Mouse (Mus musculus) MEL (cell line): ENCODE data around the gene Snx15.

Source experiments
- BHLHE40 ChIP-seq: IDR thresholded peaks from 2 replicates; pipeline ENCODE4 v1.6.1; 2012; ENCODE audit warnings: low read depth, mild to moderate bottlenecking, inconsistent platforms, low read length, improper control_type of control experiment, borderline replicate concordance
- CTCF ChIP-seq, 3 experiments: IDR thresholded peaks in 2 of 3; conservative IDR thresholded peaks in 1 of 3; 2 replicates each; pipeline ENCODE4 v1.5.1; 2011 to 2012; ENCODE audit warnings: low read length in 3 of 3, low read depth in 2 of 3, mild to moderate bottlenecking in 2 of 3, improper control_type of control experiment in 1 of 3, inconsistent platforms in 1 of 3, mixed read lengths in 1 of 3, moderate library complexity in 1 of 3; ENCODE audit not compliant: control insufficient read depth in 1 of 3, insufficient read depth in 1 of 3, poor library complexity in 1 of 3, severe bottlenecking in 1 of 3
- E2F4 ChIP-seq: IDR thresholded peaks from 2 replicates; pipeline ENCODE4 v1.6.1; 2011; ENCODE audit warnings: low read depth, low read length, improper control_type of control experiment, borderline replicate concordance
- POLR2A ChIP-seq, 2 experiments: IDR thresholded peaks; 2 replicates each; pipeline ENCODE4 v1.6.1; 2011 to 2012; ENCODE audit warnings: low read length in 2 of 2, mild to moderate bottlenecking in 2 of 2, control low read depth in 1 of 2, improper control_type of control experiment in 1 of 2, low read depth in 1 of 2, moderate library complexity in 1 of 2; ENCODE audit not compliant: control insufficient read depth in 1 of 2, insufficient read depth in 1 of 2, poor library complexity in 1 of 2
- TAL1 ChIP-seq: IDR thresholded peaks from 2 replicates; pipeline ENCODE4 v1.6.1; 2012; ENCODE audit warnings: mild to moderate bottlenecking, inconsistent platforms, low read length, moderate library complexity, mixed read lengths
- TBP ChIP-seq: IDR thresholded peaks from 2 replicates; pipeline ENCODE4 v1.8.0; 2011; ENCODE audit warnings: low read depth, low read length, improper control_type of control experiment

DNA sequence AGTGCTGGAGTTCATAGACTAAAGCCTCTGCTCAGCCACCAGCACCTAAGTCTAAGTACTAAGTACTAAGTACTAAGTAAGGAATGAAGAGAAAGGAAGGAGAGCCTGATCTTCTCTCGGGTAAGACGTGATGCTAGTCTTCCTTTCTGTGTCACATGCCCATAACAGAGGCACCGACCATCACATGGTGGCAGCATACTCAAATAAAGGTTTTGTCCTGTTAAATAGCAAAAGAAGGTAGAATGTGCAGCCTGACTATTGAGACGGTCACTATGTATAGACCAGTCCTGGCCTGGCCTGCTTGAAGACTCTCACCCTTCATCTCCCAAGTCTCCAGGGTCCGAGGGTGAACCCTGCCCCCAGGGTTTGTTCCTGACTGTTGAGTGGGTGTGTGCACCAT, 16.7 kb upstream of the Snx15 start:
- TF ChIP-seq E2F4 (no peak), CTCF (IDR thresholded peaks at IDR 0.05 in 2 of 3, conservative IDR thresholded peaks at IDR 0.05 in 1 of 3; ENCODE audit: control insufficient read depth in 1 of 3, insufficient read depth in 1 of 3, low read depth in 2 of 3, low read length in 3 of 3, poor library complexity in 1 of 3, severe bottlenecking in 1 of 3) (peak in 1 of 3 experiments; percentile 3; a peak in 1 of 6 replicates), POLR2A (IDR thresholded peaks at IDR 0.05; ENCODE audit: control insufficient read depth in 1 of 2, insufficient read depth in 1 of 2, low read depth in 1 of 2, low read length in 2 of 2, poor library complexity in 1 of 2) (no peak), TBP (no peak), BHLHE40 (no peak), TAL1 (no peak)
